Mouse (Mus musculus) WW6 (cell line): ENCODE results near the gene Gpr63.
"Not testable (repeated sequence)": the region's sequence is repeated elsewhere in the genome, so short reads cannot be mapped to it uniquely, and the experiment has no call there.

Source experiments
- DNase-seq: peaks from one replicate; pipeline ENCODE4 v3.0.0-alpha.2; 2013; ENCODE audit warnings: low read depth, low spot score

Gpr63 gene

GRCm38 (mm10) chr4:24966299-24966991 lies at the start of gene Gpr63:
TSS of gene Gpr63 (plus strand) at chr4:24966407.
- peak; percentile 59 for DNase-seq

GRCm38 (mm10) chr4:24920006-24920577 lies 46.1 kb upstream of the Gpr63 start:
- no peak for DNase-seq

- no peak for DNase-seq
Measured at GRCm38 (mm10) chr4:24924726-24925125, 41.5 kb upstream of the Gpr63 start.

- no peak for DNase-seq
Measured at GRCm38 (mm10) chr4:24928260-24928780, 37.9 kb upstream of the Gpr63 start.

- DNase-seq, result no peak
Measured at GRCm38 (mm10) chr4:24928926-24929325, 37.3 kb upstream of the Gpr63 start.

- no peak for DNase-seq
Measured at GRCm38 (mm10) chr4:24942728-24943424, 23.3 kb upstream of the Gpr63 start.

GRCm38 (mm10) chr4:24965918-24966298 lies 299 bp upstream of the Gpr63 start:
- peak; percentile 11 for DNase-seq

- no peak for DNase-seq
Measured at GRCm38 (mm10) chr4:24967251-24967650, 1.0 kb downstream of the Gpr63 start.

- DNase-seq, result no peak
Measured at GRCm38 (mm10) chr4:24978589-24978988, 12.4 kb downstream of the Gpr63 start.

GRCm38 (mm10) chr4:24985612-24986011 lies 19.4 kb downstream of the Gpr63 start:
- no peak for DNase-seq

- DNase-seq, result no peak
Measured at GRCm38 (mm10) chr4:24991475-24991874, 25.3 kb downstream of the Gpr63 start.

GRCm38 (mm10) chr4:25009328-25009727 lies 43.1 kb downstream of the Gpr63 start:
- not testable (repeated sequence) for DNase-seq

GRCm38 (mm10) chr4:25011780-25012179 lies 45.6 kb downstream of the Gpr63 start:
- no peak for DNase-seq

- no peak for DNase-seq
Measured at GRCm38 (mm10) chr4:25012726-25013125, 46.5 kb downstream of the Gpr63 start.

- no peak for DNase-seq
Measured at GRCm38 (mm10) chr4:25015017-25015655, 48.9 kb downstream of the Gpr63 start.

- no peak for DNase-seq
Measured at GRCm38 (mm10) chr4:25028252-25028651, 62.0 kb downstream of the Gpr63 start.

GRCm38 (mm10) chr4:25028752-25029151 lies 62.5 kb downstream of the Gpr63 start:
- no peak for DNase-seq

GRCm38 (mm10) chr4:25029875-25030274 lies 63.7 kb downstream of the Gpr63 start:
- DNase-seq, result no peak

- DNase-seq, result no peak
Measured at GRCm38 (mm10) chr4:25035158-25035791, 69.1 kb downstream of the Gpr63 start.

GRCm38 (mm10) chr4:25035806-25036205 lies 69.6 kb downstream of the Gpr63 start:
- no peak for DNase-seq

- no peak for DNase-seq
Measured at GRCm38 (mm10) chr4:25037260-25037659, 71.1 kb downstream of the Gpr63 start.

GRCm38 (mm10) chr4:25055541-25055940 lies 89.3 kb downstream of the Gpr63 start:
- DNase-seq, result not testable (repeated sequence)
